Mouse (Mus musculus) CH12.LX (cell line): ENCODE results near the gene Psmd8. TPM values are rescaled to one million over a fixed set of nuclear protein-coding genes. Genes with fewer than 3 reads are reported as not detected.
"Not testable (repeated sequence)": the region's sequence is repeated elsewhere in the genome, so short reads cannot be mapped to it uniquely, and the experiment has no call there.

Experiments used
- DNase-seq: peaks from one replicate; pipeline ENCODE4 v3.0.0-alpha.2; 2013; ENCODE audit errors: extremely low read depth
- H3K27ac ChIP-seq: 2 replicates; pipeline ENCODE4 v1.5.1; 2012; ENCODE audit warnings: low read depth, mild to moderate bottlenecking, control low read depth, moderate library complexity; ENCODE audit not compliant: insufficient read depth
- H3K27me3 ChIP-seq: replicated peaks from 2 replicates; pipeline ENCODE3; 2012; ENCODE audit warnings: inconsistent platforms
- H3K36me3 ChIP-seq, 2 experiments: replicated peaks in 1 of 2; 2 replicates each; pipeline versions ENCODE3 to v1.6.1; 2012; ENCODE audit warnings: inconsistent platforms in 1 of 2, low read length in 1 of 2, mild to moderate bottlenecking in 1 of 2, mixed read lengths in 1 of 2, moderate library complexity in 1 of 2; ENCODE audit not compliant: control insufficient read depth in 1 of 2, insufficient read depth in 1 of 2
- H3K4me1 ChIP-seq, 2 experiments: 2 replicates each; pipeline ENCODE4 v1.6.1; 2012; ENCODE audit warnings: inconsistent platforms in 1 of 2, moderate library complexity in 1 of 2; ENCODE audit not compliant: insufficient read depth in 2 of 2, control insufficient read depth in 1 of 2
- H3K4me2 ChIP-seq: 2 replicates; pipeline ENCODE4 v1.6.1; 2012; ENCODE audit warnings: low read depth, mild to moderate bottlenecking, control low read depth; ENCODE audit not compliant: poor library complexity, insufficient read depth, severe bottlenecking
- H3K4me3 ChIP-seq, 3 experiments: fragments of 150-350 bp in 1 of 3; sonication (generic) in 1 of 3; replicated peaks in 1 of 3; 2 replicates each; pipeline versions ENCODE3 to v1.5.1; 2011 to 2012; ENCODE audit warnings: low read depth in 2 of 3, low read length in 2 of 3, mild to moderate bottlenecking in 2 of 3, moderate library complexity in 2 of 3, control low read depth in 1 of 3, improper control_type of control experiment in 1 of 3, inconsistent platforms in 1 of 3, mixed read lengths in 1 of 3; ENCODE audit not compliant: poor library complexity in 1 of 3
- H3K79me2 ChIP-seq: replicated peaks from 2 replicates; pipeline ENCODE4 v1.6.1; 2012; ENCODE audit warnings: mild to moderate bottlenecking, moderate library complexity; ENCODE audit not compliant: control insufficient read depth, poor library complexity, insufficient read depth, severe bottlenecking; ENCODE audit errors: extremely low read depth
- H3K9ac ChIP-seq: 2 replicates; pipeline ENCODE4 v1.6.1; 2012; ENCODE audit warnings: low read depth, mild to moderate bottlenecking, control low read depth, moderate library complexity; ENCODE audit not compliant: insufficient read depth
- H3K9me3 ChIP-seq: replicated peaks from 2 replicates; pipeline ENCODE3; 2012; ENCODE audit warnings: low read length, inconsistent platforms, mixed read lengths
- BHLHE40 ChIP-seq: IDR thresholded peaks from 2 replicates; pipeline ENCODE4 v1.6.1; 2011; ENCODE audit warnings: mild to moderate bottlenecking, low read depth, low read length, improper control_type of control experiment
- CHD2 ChIP-seq: IDR thresholded peaks from 2 replicates; pipeline ENCODE4 v1.6.1; 2011; ENCODE audit warnings: low read length, improper control_type of control experiment
- E2F4 ChIP-seq: IDR thresholded peaks from 2 replicates; pipeline ENCODE4 v1.6.1; 2011; ENCODE audit warnings: low read depth, low read length, improper control_type of control experiment; ENCODE audit not compliant: insufficient replicate concordance
- IRF4 ChIP-seq: IDR thresholded peaks from 2 replicates; pipeline ENCODE4 v1.6.1; 2014; ENCODE audit warnings: low read depth, mild to moderate bottlenecking, inconsistent platforms, low read length, improper control_type of control experiment
- JUN ChIP-seq: IDR thresholded peaks from 2 replicates; pipeline ENCODE4 v1.6.1; 2011; ENCODE audit warnings: low read depth, mild to moderate bottlenecking, low read length, improper control_type of control experiment, moderate library complexity; ENCODE audit not compliant: insufficient read depth
- MEF2A ChIP-seq: IDR thresholded peaks from 2 replicates; pipeline ENCODE4 v1.6.1; 2014; ENCODE audit warnings: low read depth, mild to moderate bottlenecking, inconsistent platforms, low read length, improper control_type of control experiment, borderline replicate concordance
- MXI1 ChIP-seq: IDR thresholded peaks from 2 replicates; pipeline ENCODE4 v1.6.1; 2011; ENCODE audit warnings: mild to moderate bottlenecking, low read depth, low read length, improper control_type of control experiment
- MYC ChIP-seq: IDR thresholded peaks from 2 replicates; pipeline ENCODE4 v1.6.1; 2011; ENCODE audit warnings: low read depth, mild to moderate bottlenecking, improper control_type of control experiment, low read length
- NELFE ChIP-seq: IDR thresholded peaks from 2 replicates; pipeline ENCODE4 v1.6.1; 2011; ENCODE audit warnings: low read depth, low read length, improper control_type of control experiment
- NRF1 ChIP-seq: IDR thresholded peaks from 2 replicates; pipeline ENCODE4 v1.6.1; 2014; ENCODE audit warnings: low read depth, mild to moderate bottlenecking, inconsistent platforms, low read length, improper control_type of control experiment, moderate library complexity
- POLR2A ChIP-seq: IDR thresholded peaks from 2 replicates; pipeline ENCODE4 v1.6.1; 2011; ENCODE audit warnings: low read depth, mild to moderate bottlenecking, improper control_type of control experiment, low read length
- RAD21 ChIP-seq: IDR thresholded peaks from 2 replicates; pipeline ENCODE4 v1.6.1; 2011; ENCODE audit warnings: low read depth, mild to moderate bottlenecking, low read length, improper control_type of control experiment, moderate library complexity
- SIN3A ChIP-seq: IDR thresholded peaks from 2 replicates; pipeline ENCODE4 v1.6.1; 2012; ENCODE audit warnings: low read length, improper control_type of control experiment, inconsistent platforms
- TBP ChIP-seq: conservative IDR thresholded peaks from 2 replicates; pipeline ENCODE4 v1.6.1; 2011; ENCODE audit warnings: low read depth, low read length, improper control_type of control experiment
- USF1 ChIP-seq: IDR thresholded peaks from 2 replicates; pipeline ENCODE4 v1.6.1; 2014; ENCODE audit warnings: low read depth, mild to moderate bottlenecking, inconsistent platforms, low read length, improper control_type of control experiment
- USF2 ChIP-seq: conservative IDR thresholded peaks from 2 replicates; pipeline ENCODE4 v1.6.1; 2011; ENCODE audit warnings: low read depth, low read length, improper control_type of control experiment
- ZNF384 ChIP-seq: IDR thresholded peaks from 2 replicates; pipeline ENCODE4 v1.6.1; 2012; ENCODE audit warnings: low read depth, low read length, improper control_type of control experiment, inconsistent platforms
- dilution Hi-C: fragments of 300-500 bp; cut with MboI; formaldehyde crosslinking; loops from 2 replicates; pipeline ENCODE4 v1.14.3; 2020; ENCODE audit warnings: low sequenced_read_pairs; ENCODE audit not compliant: extremely low pct_unique_long_range_greater_than_20kb, extremely low pct_ligation_motif_present
- in situ Hi-C: fragments of 300-500 bp; cut with MboI; formaldehyde crosslinking; loops from 3 replicates; pipeline ENCODE4 v1.14.3; 2019; ENCODE audit warnings: low sequenced_read_pairs, low pct_ligation_motif_present, low pct_unique_long_range_greater_than_20kb, mixed read lengths
- polyA plus RNA-seq: library from polyadenylated mRNA; unstranded; fragments of >175 nt; gene quantifications from 2 replicates; pipeline ENCODE4 v1.2.1, GENCODE M21; 2012; ENCODE audit warnings: low read depth; ENCODE audit not compliant: insufficient read length
- total RNA-seq, 2 experiments: library from RNA; depleted of rRNA; stranded (reverse); fragments of 300-350 nt in 1 of 2; fragments of >200 nt in 1 of 2; gene quantifications; 2 replicates each; pipeline ENCODE4 v1.2.3; 2012 to 2014

The Psmd8 gene
- total and polyA plus RNA-seq, 3 experiments: 308 to 479 (median 335) TPM

GRCm38 (mm10) chr7:29214236-29214635 lies 33.7 kb upstream of the Psmd8 start:
- H3K9me3 ChIP-seq: peaks cover 11% of the 10 kb centered on the region
- no peak overlapping the region for H3K27ac ChIP-seq
- no peak for TF ChIP-seq BHLHE40
- TF ChIP-seq JUN: no peak
- no peak for TF ChIP-seq CHD2
- no peak for TF ChIP-seq RAD21
- no peak for TF ChIP-seq NELFE
- TF ChIP-seq E2F4: no peak
- TF ChIP-seq IRF4: no peak
- no peak for TF ChIP-seq POLR2A
- TF ChIP-seq SIN3A: no peak
- no peak for TF ChIP-seq MEF2A
- no peak for TF ChIP-seq MYC
- TF ChIP-seq USF1: no peak
- TF ChIP-seq USF2: no peak
- TF ChIP-seq NRF1: no peak
- TF ChIP-seq MXI1: no peak
- TF ChIP-seq ZNF384: no peak
- dilution Hi-C loops: no loop called here
- H3K9ac ChIP-seq: no peak overlapping the region
- H3K27me3 ChIP-seq: no peaks in the 10 kb centered on the region
- peaks cover 0 to 10% of the 10 kb centered on the region in 2 experiments; a peak in 2 of 4 replicates for H3K4me1 ChIP-seq
- no peak for DNase-seq
- in situ Hi-C loops: loop anchor here (5.0 kb wide), 1 partner anchor 33 kb away; the partner anchor contains the start of gene 2200002D01Rik
- H3K4me3 ChIP-seq: no peak overlapping the region
- H3K79me2 ChIP-seq: no peaks in the 10 kb centered on the region
- H3K4me2 ChIP-seq: no peak overlapping the region
- H3K36me3 ChIP-seq: no peaks in the 10 kb centered on the region

- dilution Hi-C loops (no loop called here), in situ Hi-C loops (loop anchor here (5.0 kb wide), 1 partner anchor 34 kb away; the partner anchor contains the start of gene 2200002D01Rik)
- H3K9me3 ChIP-seq: peaks cover 9% of the 10 kb centered on the region
- TF ChIP-seq TBP: no peak
- no peak for TF ChIP-seq ZNF384
- H3K36me3 ChIP-seq: no peaks in the 10 kb centered on the region
- H3K9ac ChIP-seq: no peak within 1 kb of the TSS
- peaks cover 0 to 10% of the 10 kb centered on the region in 2 experiments; a peak in 2 of 4 replicates for H3K4me1 ChIP-seq
- no peaks in the 10 kb centered on the region for H3K79me2 ChIP-seq
- H3K27ac ChIP-seq: no peak within 1 kb of the TSS
- no peak for DNase-seq
- H3K4me2 ChIP-seq: no peak within 1 kb of the TSS
- H3K4me3 ChIP-seq: no peak within 1 kb of the TSS
- H3K27me3 ChIP-seq: no peaks in the 10 kb centered on the region
Measured at GRCm38 (mm10) chr7:29213675-29214082, 33.2 kb upstream of the Psmd8 start, which contains the start of gene Catsperg1. Catsperg1 (minus strand) TSS chr7:29214035.

- H3K36me3 ChIP-seq, H3K27ac ChIP-seq, H3K27me3 ChIP-seq, dilution Hi-C loops, H3K9ac ChIP-seq, H3K9me3 ChIP-seq, H3K79me2 ChIP-seq, DNase-seq, H3K4me3 ChIP-seq, H3K4me2 ChIP-seq: not testable (repeated sequence)
- in situ Hi-C loops: loop anchor here (5.0 kb wide), 1 partner anchor 34 kb away; the partner anchor contains the start of gene 2200002D01Rik
- peaks cover 0 to 10% of the 10 kb centered on the region in 2 experiments; a peak in 2 of 4 replicates for H3K4me1 ChIP-seq
Measured at GRCm38 (mm10) chr7:29212775-29213560, 32.5 kb upstream of the Psmd8 start.
